Mouse (Mus musculus) mouse embryonic stem cell (cell line): ENCODE data around the gene Rpl28.
"Not testable (repeated sequence)": the region's sequence is repeated elsewhere in the genome, so short reads cannot be mapped to it uniquely, and the experiment has no call there.

Source experiments
- in situ Hi-C, 2 experiments: fragments of 300-500 bp; cut with MboI; formaldehyde crosslinking; loops; 1 replicate in 1 of 2; 3 replicates in 1 of 2; pipeline ENCODE4 v1.14.3; 2019 to 2020; ENCODE audit warnings: low sequenced_read_pairs in 2 of 2, low pct_unique_long_range_greater_than_20kb in 1 of 2, mixed read lengths in 1 of 2; ENCODE audit not compliant: unreplicated experiment in 1 of 2

The Rpl28 gene

GRCm38 (mm10) chr7:4820925-4821324 lies 28.3 kb downstream of the Rpl28 start:
- in situ Hi-C loops = not testable (repeated sequence)

DNA sequence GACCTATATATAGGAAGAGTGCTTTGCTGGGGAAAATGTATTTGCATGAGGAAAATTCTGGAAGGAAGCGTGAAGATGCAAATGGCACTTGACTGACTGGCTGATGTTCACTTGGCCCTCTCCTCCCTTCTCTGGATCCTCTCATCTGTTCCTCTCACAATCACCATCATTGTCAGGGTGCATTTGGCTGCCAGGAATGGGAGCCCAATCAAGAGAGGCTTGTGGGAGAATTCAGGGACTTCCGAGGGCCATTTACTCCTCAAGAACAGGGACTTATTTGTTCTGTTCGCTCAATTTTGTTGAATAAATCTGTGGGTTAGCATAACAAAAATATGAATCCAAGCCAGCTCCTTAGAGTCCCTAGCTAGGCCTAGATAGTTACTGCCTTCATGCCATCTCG lies 29.0 kb downstream of the Rpl28 start:
- in situ Hi-C loops = no loop called here

DNA sequence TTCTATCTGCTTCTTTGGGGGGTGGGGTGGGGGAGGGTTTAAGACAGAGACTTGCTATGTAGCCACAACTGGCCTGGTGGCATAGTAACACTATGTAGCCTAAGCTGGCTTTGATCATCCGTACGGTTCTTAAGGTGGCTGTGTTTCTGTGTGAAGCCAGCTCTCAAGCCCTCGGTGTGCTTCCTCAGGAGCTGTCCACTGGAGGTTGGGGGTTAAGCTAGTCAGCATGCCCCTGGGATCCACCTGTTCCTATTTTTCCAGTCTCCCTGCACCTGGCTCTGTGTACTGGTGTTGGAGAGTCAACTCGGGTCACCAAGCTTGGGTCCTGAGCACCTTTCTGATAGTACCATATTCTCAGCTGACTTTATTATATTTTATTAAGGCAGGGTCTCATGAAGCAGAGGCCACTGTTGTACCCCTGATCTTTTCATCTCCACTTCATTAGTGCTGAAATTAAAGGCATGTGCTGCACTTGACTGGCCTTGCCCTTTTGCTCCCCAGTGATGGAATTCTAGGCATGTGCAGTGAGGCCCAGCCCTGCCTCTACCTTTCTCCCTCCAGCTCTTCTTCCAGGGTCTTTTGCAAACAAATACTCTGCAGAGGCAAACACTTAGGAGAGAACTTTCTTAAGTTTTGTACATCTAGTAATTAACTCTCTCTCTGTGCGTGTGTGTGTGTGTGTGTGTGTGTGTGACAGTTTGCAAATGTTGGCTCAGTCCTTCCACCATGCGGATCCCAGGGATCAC lies 29.7 kb downstream of the Rpl28 start:
- in situ Hi-C loops = no loop called here

DNA sequence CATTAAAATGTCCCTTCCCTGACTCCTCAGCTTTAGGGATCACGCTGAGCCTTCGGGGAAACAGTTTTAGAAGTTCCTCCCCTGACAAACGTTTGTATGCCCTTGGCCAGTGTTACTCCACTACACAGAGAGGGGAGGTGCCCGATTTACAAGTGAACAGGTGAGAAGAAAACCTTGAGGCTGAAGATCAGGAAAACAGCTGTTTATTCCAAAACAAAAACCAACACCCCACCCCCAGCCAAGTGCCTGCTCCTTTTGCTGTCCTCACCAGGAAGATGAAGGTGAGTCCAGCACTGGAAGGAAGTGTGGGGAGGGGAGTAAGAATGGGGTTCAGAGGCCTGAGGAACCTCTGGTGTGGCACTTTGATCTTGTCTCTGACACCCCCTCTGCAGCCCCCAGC lies 32.7 kb downstream of the Rpl28 start:
- in situ Hi-C loops = no loop called here

DNA sequence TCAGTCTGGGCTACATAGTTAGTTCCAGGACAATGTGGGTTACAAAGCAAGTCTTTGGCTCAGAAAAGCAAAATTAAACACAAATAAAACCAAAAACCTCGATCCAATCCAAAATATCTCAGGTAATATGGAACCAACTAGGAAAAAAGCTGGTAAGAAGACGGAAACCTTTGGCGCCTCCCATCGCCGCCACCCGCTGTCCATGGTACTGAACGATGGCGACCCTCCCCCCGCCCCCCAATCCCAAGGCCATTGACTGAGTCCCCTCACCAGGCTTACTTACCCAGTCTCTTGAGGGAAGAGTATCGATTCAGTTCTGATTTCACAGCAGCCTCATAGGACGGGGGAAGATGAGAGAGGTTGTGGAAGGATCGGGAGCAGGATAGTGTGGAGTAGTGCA lies 37.8 kb downstream of the Rpl28 start:
- in situ Hi-C loops = no loop called here

DNA sequence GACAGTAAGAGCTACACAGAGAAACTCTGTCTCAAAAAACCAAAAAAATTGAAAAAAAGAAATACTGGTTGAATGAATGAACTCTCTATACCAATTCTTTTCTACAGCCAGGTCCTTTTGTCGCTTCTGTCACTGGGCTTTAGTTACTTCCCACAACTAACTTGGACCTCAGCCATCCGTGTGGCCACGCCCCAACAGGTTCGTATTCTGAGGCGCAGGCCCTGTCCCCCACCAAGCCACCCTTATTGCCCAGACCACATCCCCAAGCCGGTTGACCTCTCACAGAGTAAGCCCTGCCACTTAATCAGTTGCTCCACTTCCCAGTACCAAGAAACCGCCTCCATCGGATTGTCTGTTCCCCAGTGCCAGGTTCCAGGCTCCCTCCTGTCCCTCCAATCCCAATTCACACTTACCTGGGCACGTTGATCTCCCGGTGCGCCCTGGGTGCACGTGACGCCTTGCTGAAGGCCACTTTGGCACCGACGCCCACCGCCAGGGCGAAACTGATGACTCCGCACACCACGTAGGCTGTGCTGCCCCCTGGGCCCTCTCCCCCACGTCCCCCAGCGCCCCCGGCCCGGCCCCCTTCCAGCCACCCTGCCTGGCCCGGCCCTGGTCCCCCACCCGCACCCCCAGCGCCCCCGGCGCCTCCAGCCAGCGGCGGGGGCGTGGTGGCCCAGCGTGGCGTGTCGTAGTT lies 43.1 kb downstream of the Rpl28 start:
- in situ Hi-C loops = no loop called here

GRCm38 (mm10) chr7:4836351-4836792 lies 43.7 kb downstream of the Rpl28 start:
- in situ Hi-C loops = no loop called here

- in situ Hi-C loops = no loop called here
Observed at GRCm38 (mm10) chr7:4837639-4838038, 45.0 kb downstream of the Rpl28 start.

DNA sequence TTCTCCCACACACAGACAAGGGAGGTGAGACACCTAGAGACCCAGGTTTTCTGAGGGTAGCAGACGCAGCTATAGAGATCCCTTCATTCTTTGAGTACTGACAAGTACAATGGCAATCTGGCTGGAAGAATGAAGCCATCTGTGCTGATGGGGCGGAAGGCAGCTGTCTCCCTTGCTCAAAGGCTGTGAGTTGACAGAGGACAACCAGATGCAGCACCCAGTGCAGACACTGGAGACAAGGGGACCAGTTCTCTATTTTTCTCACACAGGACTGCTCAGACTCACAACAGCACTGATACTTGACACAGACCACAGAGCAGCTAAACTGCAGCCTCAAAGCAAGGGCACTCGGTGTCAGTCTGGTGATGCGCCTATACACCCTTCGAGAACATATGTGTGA lies 49.4 kb downstream of the Rpl28 start:
- in situ Hi-C loops = no loop called here

DNA sequence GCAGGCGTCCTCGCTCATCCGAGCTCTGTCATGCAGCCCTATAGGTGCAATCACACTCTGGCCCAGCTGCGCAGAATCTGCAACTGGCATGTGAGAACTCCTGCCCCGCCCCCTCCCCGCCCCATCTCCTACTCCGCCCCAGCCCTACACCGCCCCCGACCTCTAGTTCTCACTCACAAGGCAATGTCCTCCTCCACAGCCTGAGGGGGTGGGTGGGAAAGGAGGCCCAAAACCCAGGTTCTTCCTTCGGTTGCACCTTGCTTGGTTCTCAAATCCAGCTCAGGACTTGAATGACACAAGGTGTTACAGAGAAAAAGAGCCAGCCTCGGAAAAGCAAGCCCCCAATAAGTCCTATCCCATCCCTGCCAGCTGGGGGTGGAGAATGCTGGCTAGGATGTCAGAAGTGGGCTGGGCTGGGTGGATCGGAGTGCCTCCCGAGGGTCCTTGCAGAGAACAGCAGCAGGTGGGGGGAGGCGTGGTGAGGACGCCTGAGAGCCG lies 50.0 kb downstream of the Rpl28 start:
- in situ Hi-C loops = no loop called here

DNA sequence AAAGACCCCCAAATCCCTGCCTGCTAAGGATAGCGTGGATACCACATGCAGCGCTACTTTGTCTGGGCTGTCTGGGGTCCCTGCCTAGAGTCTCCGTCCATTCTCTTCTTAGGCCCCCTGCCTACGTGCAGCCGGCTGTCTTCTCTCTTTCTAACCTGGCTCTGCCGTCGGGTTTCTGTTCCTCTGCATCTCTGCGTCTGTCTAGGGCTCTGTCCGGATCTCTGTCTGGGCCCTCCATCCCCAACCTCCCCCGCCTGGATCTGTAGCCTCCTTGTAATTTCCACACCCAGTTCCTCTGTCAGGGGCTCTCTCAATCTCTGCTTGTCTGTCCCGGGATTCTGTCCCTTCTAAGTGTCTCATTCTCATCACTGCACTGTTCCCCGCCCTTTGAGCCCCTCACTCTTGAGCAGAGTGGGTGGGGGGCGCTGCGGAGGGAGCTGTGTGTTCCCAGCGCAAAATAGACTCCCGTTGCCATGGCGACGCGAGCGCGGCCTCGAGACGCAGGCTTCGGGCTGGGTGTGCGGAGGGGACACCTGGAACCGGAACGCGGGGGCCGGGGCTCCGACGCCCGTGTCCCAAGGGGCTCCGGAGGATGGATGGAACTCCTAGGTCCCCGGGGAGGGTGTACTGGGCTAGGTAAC lies 51.0 kb downstream of the Rpl28 start:
- in situ Hi-C loops = no loop called here

DNA sequence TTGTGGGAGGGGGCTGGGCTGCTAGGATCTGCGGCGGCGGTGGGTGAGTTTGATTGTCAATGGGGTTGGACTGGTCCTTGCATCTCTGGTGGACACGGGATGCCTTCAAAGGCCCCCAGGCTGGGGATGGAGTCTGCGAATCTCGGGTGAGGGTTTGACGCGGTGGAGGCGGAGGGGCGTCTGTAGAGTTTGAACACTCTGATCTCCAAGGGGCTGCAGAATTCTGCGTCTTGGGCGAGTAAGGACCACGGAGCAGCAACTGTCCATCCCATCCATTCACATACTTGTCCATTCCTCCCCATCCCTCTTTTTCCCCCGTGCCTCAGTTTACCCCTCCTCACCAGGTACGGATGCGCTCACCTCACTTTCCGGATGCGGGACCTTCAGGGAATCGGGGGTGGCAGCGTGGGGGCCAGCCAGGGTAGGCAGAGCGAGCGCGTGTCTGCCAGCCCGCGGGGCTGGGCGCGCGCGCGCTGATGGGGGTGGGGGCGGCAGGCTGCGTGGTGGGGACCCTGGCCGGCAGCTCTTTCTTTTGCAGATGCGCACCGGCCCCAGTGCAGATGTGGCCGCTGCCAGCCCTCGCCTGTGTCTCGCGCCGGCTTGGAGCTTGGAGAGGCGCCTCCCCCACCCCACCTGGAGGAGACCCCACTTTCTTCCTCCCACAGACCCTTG lies 51.7 kb downstream of the Rpl28 start, which contains the start of gene Shisa7:
Gene Shisa7 (minus strand): TSS at position 452 of the 672 bp plus-strand sequence.
- in situ Hi-C loops = no loop called here
